Mouse (Mus musculus): Measurements from ENCODE around the gene Hs3st3b1. TPM values are rescaled to one million over a fixed set of nuclear protein-coding genes. Genes with fewer than 3 reads are reported as not detected.

Gene Hs3st3b1
- total RNA-seq, 2 experiments from 2014 or later, result 0.25 to 0.31 TPM

DNA sequence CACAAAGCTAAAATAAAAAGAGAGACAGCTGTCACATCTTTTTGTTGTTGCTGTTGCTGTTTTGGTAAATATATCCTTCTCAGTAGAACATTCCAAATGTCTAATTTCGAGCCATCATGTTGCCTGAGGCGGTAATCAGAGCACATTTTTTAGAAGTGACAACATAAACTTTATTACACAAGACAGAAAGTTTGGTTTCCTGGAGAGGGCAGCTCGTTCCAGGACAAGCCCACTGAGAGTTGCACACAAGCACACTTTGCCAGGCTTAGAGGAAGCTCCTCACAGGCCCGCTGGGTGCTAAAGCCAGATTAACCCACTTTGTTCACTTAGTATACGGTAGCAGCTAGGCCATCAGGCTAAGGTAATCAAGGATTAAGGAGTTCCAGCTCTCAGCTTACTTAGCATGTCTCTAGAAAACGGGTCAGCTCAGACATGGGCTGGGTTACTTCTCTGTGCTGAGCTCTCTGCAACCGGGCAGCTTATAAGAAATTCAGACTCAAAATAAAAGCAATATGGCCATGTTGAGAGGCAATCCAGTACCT, 30.5 kb downstream of the Hs3st3b1 start:
- DNase-seq (ENCODE audit: low spot score), result peak; percentile 15

DNA sequence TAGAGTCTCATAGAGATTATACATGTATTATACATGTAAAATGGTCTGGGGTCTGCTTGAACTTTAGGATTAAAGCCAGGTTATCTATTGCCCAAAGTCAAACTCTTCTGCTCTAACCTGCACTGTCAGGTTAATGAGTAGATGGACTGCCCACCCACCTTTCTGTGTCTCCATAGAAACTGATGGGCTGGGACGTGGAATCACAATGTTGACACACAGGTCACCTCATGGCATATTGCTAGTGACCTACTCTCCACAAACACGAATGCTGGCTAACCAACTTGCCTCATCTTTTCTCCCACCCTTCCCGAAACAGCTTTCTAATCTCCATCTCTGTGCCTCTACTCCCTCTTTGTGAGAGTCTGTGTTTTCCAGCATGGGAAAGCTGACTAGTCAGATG, 38.7 kb downstream of the Hs3st3b1 start:
- no peak for DNase-seq (ENCODE audit: low spot score)

DNA sequence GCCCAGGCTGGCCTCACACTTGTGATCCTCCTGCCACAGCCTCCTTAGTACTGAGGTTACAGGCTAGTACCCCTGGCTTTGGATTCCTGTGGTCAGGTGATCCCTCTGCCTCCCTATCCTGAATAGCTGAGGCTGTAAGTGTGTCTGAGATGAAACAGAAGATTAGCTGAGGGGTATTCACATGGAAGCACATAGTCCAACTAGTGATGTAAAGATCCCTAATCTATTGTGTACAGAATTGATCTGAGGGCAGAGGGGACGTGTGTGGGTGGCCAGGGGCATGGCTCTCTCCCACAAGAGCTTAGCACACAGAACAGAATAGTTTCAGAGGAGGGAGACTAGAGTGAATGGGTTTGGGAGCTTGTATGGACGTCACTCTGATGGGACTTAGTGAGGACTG, 41.8 kb downstream of the Hs3st3b1 start:
- no peak for DNase-seq (ENCODE audit: low spot score)

- peak; percentile 26 for DNase-seq (ENCODE audit: low spot score)
Observed at GRCm38 (mm10) chr11:63879261-63879660, 42.8 kb downstream of the Hs3st3b1 start.

- no peak for DNase-seq (ENCODE audit: low spot score)
Observed at GRCm38 (mm10) chr11:63878616-63879015, 43.5 kb downstream of the Hs3st3b1 start.

DNA sequence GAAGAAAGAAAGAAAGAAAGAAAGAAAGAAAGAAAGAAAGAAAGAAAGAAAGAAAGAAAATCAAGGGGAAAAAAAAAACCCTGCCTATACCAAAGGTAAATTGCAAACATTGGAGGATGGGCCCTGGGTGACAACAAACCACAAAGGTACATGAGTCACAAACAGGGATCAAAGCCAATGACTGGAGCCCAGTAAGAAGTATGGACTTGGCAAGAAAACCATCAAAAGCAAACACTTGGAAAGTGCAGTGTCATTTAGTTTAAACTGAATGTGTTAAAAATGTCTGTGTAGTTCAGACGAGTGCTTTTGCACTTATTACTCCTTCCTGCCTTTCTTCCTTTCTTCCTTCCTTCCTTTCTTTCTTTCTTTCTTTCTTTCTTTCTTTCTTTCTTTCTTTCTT, 59.3 kb downstream of the Hs3st3b1 start:
- DNase-seq (ENCODE audit: low spot score), result no peak

- no peak for DNase-seq (ENCODE audit: low spot score)
Observed at GRCm38 (mm10) chr11:63861982-63862381, 60.1 kb downstream of the Hs3st3b1 start.

DNA sequence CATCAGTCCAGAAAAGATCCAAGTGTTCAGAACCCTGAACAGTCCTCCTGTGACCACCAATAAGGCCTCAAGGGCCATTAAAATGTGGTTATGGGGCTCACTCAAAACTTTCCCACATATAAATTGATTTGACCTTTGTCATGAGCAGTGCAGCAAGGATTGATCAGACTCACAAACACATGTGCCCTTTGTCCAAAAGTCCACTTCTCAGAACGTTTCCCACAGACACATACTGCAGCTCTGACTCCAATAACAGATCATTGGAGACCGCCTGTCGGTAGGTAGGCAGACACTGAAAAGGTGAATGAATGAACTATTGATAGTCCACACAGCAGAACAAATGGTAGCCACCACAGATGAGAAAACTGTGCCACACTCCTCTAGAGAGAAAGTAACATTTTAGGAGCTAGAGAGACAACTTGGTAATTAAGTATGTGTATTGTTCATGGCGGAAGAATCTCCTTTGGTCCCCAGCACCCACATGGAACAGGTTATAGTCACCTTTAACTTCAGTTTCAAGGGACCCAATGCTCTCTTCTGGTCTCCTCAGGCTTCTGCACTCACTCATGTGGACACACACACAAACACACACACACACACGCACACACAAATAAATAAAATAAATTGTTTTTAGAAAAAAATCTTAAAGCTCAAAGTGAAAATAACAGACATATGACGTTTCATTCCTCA, 70.9 kb downstream of the Hs3st3b1 start:
- DNase-seq (ENCODE audit: low spot score), result no peak

- DNase-seq (ENCODE audit: low spot score), result no peak
Observed at GRCm38 (mm10) chr11:63850261-63850660, 71.8 kb downstream of the Hs3st3b1 start.

DNA sequence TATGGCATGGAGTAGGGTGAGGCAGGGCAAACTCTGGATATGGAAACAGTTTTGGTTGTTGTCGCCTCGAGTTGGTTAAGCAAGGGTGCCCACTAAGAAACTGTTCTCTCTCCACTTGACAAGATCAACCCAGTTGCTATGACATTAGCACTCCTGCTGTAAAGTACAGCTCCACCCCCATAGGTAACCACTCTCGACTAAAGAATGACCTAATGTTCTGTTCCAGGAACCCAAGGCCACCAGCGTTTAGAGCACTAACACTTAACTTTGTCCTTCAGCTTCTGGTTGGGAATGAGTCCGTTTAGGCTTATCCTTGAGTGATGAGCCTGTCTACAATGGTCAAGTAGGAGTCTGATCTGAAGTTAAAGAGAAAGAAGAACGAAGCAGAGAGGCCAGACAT, 76.7 kb downstream of the Hs3st3b1 start:
- no peak for DNase-seq (ENCODE audit: low spot score)

DNA sequence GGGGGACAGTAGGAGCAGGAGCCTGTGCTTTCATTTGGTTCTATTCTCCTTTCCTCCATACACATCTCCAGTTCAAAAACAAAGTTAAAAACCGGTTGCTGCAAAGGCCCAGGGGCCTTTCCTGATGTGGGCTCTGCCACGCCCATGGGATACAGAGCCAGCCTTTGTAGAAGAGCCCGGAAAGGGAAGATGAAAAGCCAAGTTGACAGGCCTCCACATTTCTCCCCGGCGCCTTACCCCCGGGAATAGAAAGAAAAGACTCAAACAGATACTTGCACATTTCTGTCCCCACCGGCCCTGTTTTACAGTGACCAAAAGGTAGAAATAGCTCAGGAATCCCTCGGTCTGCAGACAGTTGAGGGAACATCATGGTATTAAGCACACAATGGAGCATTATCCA, 77.4 kb downstream of the Hs3st3b1 start:
- no peak for DNase-seq (ENCODE audit: low spot score)

GRCm38 (mm10) chr11:63837526-63837925, 84.6 kb downstream of the Hs3st3b1 start:
- no peak for DNase-seq (ENCODE audit: low spot score)

Other genes with a start within 250 kb of the Hs3st3b1 start
- 10 to 100 TPM; 39.3 to 41.9 TPM for gene Cox10, start 157.2 kb upstream of the Hs3st3b1 start, total RNA-seq (2021)